ENCODE assay signal across 9 mouse cellular contexts in genomic region chr1:91209785-91210184, GRCm38 (mm10). TPM values are rescaled to one million over a fixed set of nuclear protein-coding genes. Genes with fewer than 3 reads are reported as not detected.
DNase-seq lines count a peak whose midpoint lies in the region; ATAC-seq and TF ChIP-seq lines count a peak whose summit lies in the region.
"Had no signal": no experiment of that assay in that cellular context is flagged by ENCODE, and none has a peak within 500 bp of the region (broad histone marks: within the 10 kb centered on the region; RNA-seq: fewer than 3 reads in every experiment).

No protein-coding gene starts in this region.

- no peak for TF ChIP-seq CTCF in heart, postnatal 0 days (IDR thresholded peaks at IDR 0.05; ENCODE audit: low read depth)

- H3K27me3 ChIP-seq in heart, postnatal 0 days (ENCODE audit: control insufficient read depth, insufficient read depth, low read length), result no peaks in the 10 kb centered on the region
- H3K27me3 ChIP-seq: liver, embryonic 13.5 days; stomach, embryonic 15.5 days had no signal

- peak; percentile 63 for ATAC-seq in frontal cortex, adult (ENCODE audit: low TSS enrichment)
- ATAC-seq in heart, postnatal 0 days (ENCODE audit: insufficient read depth, low read depth), result peak; percentile 70

- H3K36me3 ChIP-seq in heart, postnatal 0 days (replicated peaks; ENCODE audit: control insufficient read depth, insufficient read depth, low read length), result no peaks in the 10 kb centered on the region
- H3K36me3 ChIP-seq: liver, embryonic 13.5 days; stomach, embryonic 15.5 days had no signal

- H3K27ac ChIP-seq in heart, postnatal 0 days (ENCODE audit: low read depth), result peak overlapping the region; percentile 98
- H3K27ac ChIP-seq: liver, embryonic 13.5 days; stomach, embryonic 15.5 days had no signal

- peaks cover 55% of the 10 kb centered on the region for H3K4me1 ChIP-seq in heart, postnatal 0 days (ENCODE audit: control insufficient read depth, insufficient read depth)
- H3K4me1 ChIP-seq: liver, embryonic 13.5 days; stomach, embryonic 15.5 days had no signal

- 26% methylated on average over 6 of the region's 6 CpGs for WGBS in heart, postnatal 0 days

- H3K4me3 ChIP-seq in heart, postnatal 0 days (ENCODE audit: low read depth, low read length), result no peak overlapping the region
- H3K4me3 ChIP-seq: liver, embryonic 13.5 days; stomach, embryonic 15.5 days had no signal

- 0 out of 2 replicates have a peak overlapping the region, but pooled peaks have one; percentile 3 for H3K4me2 ChIP-seq in heart, postnatal 0 days (ENCODE audit: low read depth, low read length)
- H3K4me2 ChIP-seq: liver, embryonic 13.5 days; stomach, embryonic 15.5 days had no signal

- peak; percentile 74 for DNase-seq in Muller cell, postnatal 12 days (ENCODE audit: inconsistent ontology term)
- DNase-seq in adrenal gland, adult 2 months, result peak; percentile 43
- DNase-seq in heart, postnatal 0 days (ENCODE audit: low spot score), result peak; percentile 75
- DNase-seq in left cerebral cortex, postnatal 4 days, result peak; percentile 80
- peak; percentile 87 for DNase-seq in telencephalon, adult 2 months (ENCODE audit: low read depth, low spot score)
- no peak for DNase-seq in kidney, adult 8-10 months
- DNase-seq: liver, embryonic 13.5 days had no signal

- no peak; the same call in 1 of the 2 replicates for TF ChIP-seq EP300 in heart, postnatal 0 days (IDR thresholded peaks at IDR 0.05; ENCODE audit: low read depth)

- 0 out of 2 replicates have a peak overlapping the region, but pooled peaks have one; percentile 11 for H3K9ac ChIP-seq in heart, postnatal 0 days (replicated peaks; ENCODE audit: low read depth, low read length)
- H3K9ac ChIP-seq: liver, embryonic 13.5 days; stomach, embryonic 15.5 days had no signal

- H3K9me3 ChIP-seq in heart, postnatal 0 days (replicated peaks; ENCODE audit: control insufficient read depth, low read length), result no peaks in the 10 kb centered on the region
- H3K9me3 ChIP-seq: liver, embryonic 13.5 days; stomach, embryonic 15.5 days had no signal

- intact Hi-C loops in left cerebral cortex, postnatal 4 days (cut with DNase I), result no loop called here

RNA-seq across cellular contexts. Expression of gene Ramp1, which starts 30.2 kb away (rescaled TPM):
- 10 to 100 TPM in 1 of 2 experiments, 1 to 10 TPM in 1; 8.0 to 10.7 TPM for total RNA-seq in adrenal gland, adult 2 months (2021)
- 19.9 and 26.5 TPM in 2 replicates for polyA plus RNA-seq in adrenal gland, adult 2 months (2012; rRNA removed)
- 46.7 and 59.5 TPM in 2 replicates for total RNA-seq in heart, postnatal 0 days (2014; rRNA removed; ENCODE audit: low replicate concordance)
- polyA plus RNA-seq in heart, postnatal 0 days (2015; fragmentation: Nextera tagmentation; extraction: Ambion mirVana), result 62.4 and 65.5 TPM in 2 replicates
- 10 to 100 TPM; 12.3 to 14.3 TPM for total RNA-seq in left cerebral cortex, postnatal 4 days (2021)

RNA-seq across cellular contexts. Expression of gene Ube2f, which starts 40.3 kb away (rescaled TPM):
- total RNA-seq in adrenal gland, adult 2 months (2021), result 100 to 1,000 TPM in 1 of 2 experiments, 10 to 100 TPM in 1; 64.8 to 109 TPM
- polyA plus RNA-seq in adrenal gland, adult 2 months (2012; rRNA removed), result 11.7 and 13.9 TPM in 2 replicates
- total RNA-seq in heart, postnatal 0 days (2014; rRNA removed; ENCODE audit: low replicate concordance), result 23.5 and 69.6 TPM in 2 replicates
- 77.9 and 79.3 TPM in 2 replicates for polyA plus RNA-seq in heart, postnatal 0 days (2015; fragmentation: Nextera tagmentation; extraction: Ambion mirVana)
- total RNA-seq in left cerebral cortex, postnatal 4 days (2021), result 10 to 100 TPM; 44.5 to 48.4 TPM

Comparison
In these comparisons a context has a peak if more than half of its experiments do, and no peak if none do; other contexts are left out.
1. DNase-seq: peak in Muller cell, postnatal 12 days (single experiment), adrenal gland, adult 2 months (single experiment), heart, postnatal 0 days (single experiment), left cerebral cortex, postnatal 4 days (single experiment) and telencephalon, adult 2 months (single experiment); none in kidney, adult 8-10 months (0 of 2).